Mouse (Mus musculus): ENCODE results near the gene Mmachc.

Gene Mmachc

DNA sequence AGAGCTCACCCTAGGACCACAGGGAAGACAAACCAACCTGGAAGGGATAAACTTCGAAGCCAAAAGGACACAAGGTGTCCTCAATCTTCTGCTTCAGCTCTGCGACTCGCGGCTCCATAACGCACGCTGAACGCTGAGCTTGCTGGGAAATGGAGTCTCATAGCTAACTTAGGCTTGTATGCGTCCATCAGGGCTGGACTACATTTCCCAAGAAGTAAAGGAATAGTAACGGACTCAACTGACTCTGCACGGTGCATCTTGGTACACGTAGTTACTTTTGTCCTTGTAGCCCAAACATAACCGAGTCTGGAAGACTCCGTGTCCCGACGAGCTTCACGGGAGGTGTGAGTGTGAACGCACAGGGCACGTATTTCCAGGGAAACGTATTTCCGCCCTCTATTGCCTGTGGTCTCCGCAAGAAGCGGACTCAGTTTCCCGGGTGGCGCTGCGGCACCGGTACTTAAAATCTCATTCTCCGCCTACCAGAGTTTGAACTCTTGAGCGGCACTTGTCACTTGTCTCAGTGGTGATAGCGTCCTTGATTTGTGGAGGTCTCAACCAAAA, at the start of gene Mmachc, which contains the start of gene Ccdc163:
Mmachc (minus strand) TSS at position 206 of the 564 bp plus-strand sequence.
Ccdc163 (plus strand) TSS at position 309 of the 564 bp plus-strand sequence.
- DNase-seq (ENCODE audit: low spot score in 2 of 2) = peak; percentile 57 to 73

DNA sequence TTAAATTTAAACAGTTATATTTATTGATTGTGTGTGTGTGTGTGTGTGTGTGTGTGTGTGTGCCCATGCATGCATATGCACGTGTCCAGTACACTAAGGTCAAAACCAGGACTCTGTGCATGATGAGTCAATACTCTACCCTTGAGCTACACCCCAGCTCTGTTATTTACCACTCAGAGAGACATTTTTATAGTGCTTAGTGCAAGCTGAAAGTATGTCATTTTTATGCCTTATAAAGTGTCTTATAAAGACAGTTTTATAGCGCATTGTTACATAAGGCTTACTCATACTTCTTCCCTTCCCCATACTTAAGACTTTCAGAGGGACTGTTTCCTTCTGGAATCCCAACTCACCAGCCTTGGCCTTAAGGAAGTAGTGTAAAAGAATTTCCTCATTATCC, 41.5 kb upstream of the Mmachc start:
- DNase-seq (ENCODE audit: low spot score in 2 of 2) = no peak

DNA sequence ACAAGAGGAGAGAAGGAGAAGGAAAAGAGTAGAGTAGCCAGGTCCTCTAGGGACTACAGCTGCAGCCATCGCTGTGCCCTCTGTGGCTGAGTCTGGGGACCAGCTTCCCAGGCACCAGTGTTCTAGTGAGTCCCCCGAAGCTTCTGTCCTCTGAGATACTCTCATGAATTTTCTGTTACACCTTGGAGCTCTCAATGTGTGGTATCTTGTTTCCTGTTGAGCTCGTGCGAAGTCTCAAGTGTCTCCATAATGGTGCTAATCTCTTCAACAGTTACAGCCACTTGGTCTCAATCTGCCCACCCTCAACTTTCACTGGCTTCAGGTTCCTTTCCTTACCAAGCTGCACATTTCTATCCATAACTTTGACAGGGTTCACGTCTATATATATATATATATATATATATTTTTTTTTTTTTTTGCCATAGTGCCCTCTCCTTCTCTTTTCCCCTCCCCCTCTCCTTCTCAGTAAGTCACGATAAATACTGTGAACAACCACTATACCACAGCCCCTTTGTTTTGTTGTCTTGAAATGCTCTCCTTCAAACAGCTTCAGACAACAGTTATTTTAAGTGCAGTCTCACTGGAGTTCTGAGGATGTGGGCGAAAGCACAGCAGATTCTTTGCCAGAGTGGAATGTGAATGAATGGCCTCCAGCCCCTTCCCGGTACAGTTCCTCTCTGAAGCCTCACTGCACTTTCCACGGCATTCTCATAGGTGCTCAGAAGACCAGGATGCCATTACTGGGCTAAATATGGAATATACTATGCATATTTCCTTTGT, 31.0 kb upstream of the Mmachc start:
- DNase-seq (ENCODE audit: low spot score in 2 of 2) = no peak

- DNase-seq (ENCODE audit: low spot score in 2 of 2) = no peak
Measured at GRCm38 (mm10) chr4:116734996-116735395, 26.8 kb upstream of the Mmachc start.

GRCm38 (mm10) chr4:116732355-116732754, 24.1 kb upstream of the Mmachc start:
- no peak for DNase-seq (ENCODE audit: low spot score in 2 of 2)

DNA sequence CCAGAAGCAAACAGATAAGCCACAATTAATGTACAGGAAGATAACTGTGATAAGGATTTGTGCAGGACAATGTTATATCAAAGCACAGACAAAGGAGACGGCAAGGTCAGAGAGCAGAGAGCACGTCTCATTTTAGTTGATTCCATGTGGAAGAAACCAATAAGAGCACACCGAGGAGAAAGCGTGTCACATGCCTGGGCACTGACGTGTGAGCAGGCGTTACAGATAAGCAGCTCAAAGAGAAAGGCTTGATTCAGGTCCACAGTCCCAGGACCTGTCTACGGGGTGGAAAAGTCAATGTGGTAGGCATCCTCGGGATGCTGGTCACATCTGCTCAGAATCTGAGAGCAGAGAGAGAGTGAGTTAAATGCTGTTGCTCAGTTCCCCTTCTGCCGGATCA, 22.9 kb upstream of the Mmachc start:
- DNase-seq (ENCODE audit: low spot score in 2 of 2) = no peak

GRCm38 (mm10) chr4:116729532-116729931, 21.3 kb upstream of the Mmachc start:
- no peak for DNase-seq (ENCODE audit: low spot score in 2 of 2)

GRCm38 (mm10) chr4:116727401-116727800, 19.2 kb upstream of the Mmachc start:
- DNase-seq (ENCODE audit: low spot score in 2 of 2) = no peak

DNA sequence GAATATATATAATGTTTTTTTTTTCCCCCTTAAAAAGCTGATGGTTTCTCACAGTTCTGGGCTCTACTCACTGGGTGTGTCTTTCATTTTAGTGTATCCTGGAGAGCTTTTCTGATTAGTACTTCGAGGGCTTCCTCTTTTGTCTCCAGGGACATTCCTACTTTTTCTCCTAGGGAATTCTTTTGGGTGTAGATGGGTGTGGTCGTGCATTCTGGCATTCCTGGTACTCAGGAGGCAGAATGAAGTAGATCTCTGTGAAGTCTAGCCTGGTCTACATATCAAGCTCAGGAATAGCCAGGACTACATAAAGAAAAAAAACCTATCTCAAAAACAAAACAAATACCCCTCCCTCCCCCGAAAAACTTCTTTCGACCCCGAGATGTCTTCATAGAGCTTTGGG, 17.2 kb upstream of the Mmachc start:
- DNase-seq (ENCODE audit: low spot score in 2 of 2) = no peak

DNA sequence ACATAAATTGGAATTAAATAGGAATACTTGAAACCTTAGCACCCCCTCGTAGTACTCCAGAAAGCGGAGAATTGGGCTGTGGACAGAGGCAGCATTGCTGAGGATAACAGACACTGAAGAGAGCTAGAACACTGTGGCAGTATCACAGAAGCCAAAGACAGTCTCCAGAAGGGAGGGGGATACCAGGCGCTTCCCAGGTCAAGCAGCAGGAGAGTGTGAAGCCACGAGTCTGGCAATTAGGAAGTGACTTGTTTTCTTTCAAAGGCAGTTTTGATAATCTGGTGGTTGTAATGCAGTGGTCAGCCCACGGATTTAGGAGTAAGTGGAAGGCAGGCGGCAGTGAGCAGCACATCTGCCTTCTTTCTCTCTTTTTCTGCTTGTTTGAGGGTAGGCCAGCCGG, 14.0 kb upstream of the Mmachc start:
- no peak for DNase-seq (ENCODE audit: low spot score in 2 of 2)

DNA sequence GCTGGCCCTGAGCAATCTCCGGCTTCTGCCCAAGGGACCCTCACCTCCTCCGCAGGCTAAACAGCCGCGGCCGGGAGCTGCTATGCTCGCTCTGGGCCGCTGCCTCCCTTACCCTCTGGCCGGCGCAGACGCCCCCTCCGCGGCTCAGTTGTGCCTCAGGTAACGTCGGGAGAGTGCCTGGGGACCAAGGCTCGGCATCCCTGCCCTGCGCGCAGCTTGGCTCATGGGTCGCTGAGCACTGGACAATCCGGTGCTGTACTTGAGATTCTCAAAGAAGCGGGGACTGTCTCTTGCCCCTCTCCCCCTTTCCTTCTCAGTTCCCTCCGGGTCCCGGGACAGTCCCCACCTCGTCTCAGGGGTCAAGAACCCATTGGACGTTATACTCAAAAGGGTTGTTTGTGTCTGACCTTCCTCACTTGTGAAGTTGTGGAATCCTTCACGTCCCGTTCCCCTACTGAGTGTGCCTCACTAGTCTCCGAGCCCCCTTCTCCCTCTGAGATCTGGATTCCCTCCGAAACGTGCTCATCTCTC, 13.0 kb upstream of the Mmachc start:
- no peak for DNase-seq (ENCODE audit: low spot score in 2 of 2)

GRCm38 (mm10) chr4:116720343-116721097, 12.3 kb upstream of the Mmachc start, which contains the start of gene Tesk2:
Tesk2 (plus strand) TSS chr4:116720948.
- peak; percentile 71 to 81 for DNase-seq (ENCODE audit: low spot score in 2 of 2)

DNA sequence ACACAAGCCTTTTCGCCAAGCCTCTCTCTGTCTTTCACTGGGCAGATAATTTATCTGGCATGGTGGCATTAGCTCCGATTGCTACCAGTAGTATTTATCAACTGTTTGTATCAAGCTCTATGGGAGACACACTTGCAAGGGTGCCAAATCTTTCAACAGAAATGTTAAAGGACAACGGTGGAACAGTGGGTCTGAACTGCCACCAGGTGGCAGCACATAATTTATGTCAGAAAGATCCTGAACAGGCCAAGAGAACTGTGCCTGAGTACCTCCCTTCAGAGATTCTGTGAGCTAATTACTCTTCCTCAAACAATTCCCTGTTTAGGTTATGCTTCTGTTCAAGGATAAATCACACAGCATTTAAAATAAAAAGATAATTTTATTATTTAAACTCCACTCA, 11.2 kb upstream of the Mmachc start:
- DNase-seq (ENCODE audit: low spot score in 2 of 2) = peak; percentile 15 to 61

DNA sequence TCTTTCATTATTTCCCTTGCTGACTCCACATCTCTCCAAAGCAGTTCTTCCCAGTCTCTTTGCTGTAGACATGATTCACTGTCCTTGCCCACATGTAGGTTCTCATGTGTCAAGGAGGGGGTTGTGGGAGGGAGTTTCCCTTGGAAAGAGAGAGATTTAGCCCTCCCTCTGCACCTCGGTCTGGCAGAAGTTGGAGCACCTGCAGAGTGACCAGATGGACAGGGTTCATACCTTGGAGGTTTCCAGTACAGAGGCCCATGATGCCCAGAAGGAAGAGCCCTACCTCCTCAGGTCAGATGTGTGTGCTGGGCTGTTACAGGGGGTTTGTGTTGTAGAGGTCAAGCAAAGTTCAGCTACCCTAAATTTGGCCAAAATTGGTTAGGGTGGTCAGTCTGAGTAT, 4.3 kb upstream of the Mmachc start:
- no peak for DNase-seq (ENCODE audit: low spot score in 2 of 2)

DNA sequence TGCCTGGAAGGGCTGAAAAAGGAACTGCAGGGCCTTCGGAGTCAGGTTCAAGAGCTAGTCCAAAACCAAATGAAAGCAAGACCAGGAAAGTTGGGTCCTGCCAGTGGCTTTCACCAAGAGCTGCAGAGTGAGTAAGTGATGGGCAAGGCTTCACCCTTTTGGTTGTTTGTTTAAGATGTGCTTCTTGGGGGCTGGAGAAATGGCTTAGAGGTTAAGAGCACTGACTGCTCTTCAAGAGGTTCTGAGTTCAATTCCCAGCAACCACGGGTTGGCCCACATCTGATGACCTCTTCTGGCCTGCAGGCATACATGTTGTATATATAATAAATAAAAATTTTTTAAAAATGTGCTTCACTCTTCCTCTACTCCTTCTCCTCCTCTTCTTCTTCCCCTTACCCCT, 1.9 kb upstream of the Mmachc start:
- no peak for DNase-seq (ENCODE audit: low spot score in 2 of 2)

DNA sequence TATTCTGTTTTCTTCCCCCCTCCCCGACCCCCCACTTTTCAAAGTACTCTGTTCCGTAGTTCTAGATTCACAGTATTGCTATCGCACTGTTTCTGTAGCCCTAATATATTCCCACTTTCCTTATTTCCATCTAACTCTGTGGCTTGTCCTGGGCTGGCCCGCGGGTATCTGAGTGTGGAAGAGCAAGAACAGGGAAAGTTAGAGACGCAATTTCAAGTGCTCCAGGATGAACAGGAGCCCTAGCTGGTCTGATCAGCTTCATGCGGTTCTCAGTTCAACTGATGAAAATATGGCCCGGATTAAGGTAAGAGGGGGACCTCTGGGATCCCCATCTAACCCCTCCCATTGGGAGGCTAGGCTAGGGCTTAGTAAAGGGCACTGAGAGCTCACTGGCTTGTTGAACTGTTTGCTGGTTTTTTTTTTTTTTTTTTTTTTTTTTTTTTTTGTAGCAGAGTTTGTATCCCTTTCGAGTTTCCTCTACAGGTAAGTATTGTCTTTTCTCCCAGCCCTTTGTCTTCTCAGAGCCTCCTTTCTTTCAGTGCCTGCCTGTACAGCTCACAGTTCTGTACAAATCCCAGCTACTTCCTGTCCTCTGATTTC, 685 bp upstream of the Mmachc start:
- DNase-seq (ENCODE audit: low spot score in 2 of 2) = no peak

DNA sequence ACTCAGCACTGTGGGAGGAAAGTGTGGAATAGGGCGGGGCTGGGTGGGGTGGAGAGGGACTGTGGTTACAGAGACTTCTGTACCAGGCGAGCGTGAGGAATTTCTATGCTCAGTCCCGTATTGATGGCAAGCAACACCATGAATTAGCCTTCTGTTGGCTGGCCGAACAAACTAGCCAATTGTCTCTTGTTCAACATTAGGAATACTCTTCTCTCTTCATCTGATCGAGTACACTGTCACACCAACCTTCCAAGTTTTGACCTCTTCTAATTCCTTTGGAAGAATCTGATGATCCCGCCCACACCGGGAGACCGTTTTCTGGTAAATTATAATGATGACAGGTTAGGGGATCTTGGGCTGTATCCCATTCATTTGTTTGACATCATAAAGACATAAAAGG, 540 bp downstream of the Mmachc start:
- no peak for DNase-seq (ENCODE audit: low spot score in 2 of 2)

- DNase-seq (ENCODE audit: low spot score in 2 of 2) = peak; percentile 61 to 81
Measured at GRCm38 (mm10) chr4:116703804-116704203, 4.4 kb downstream of the Mmachc start.

- no peak for DNase-seq (ENCODE audit: low spot score in 2 of 2)
Measured at GRCm38 (mm10) chr4:116700964-116701363, 7.2 kb downstream of the Mmachc start.

DNA sequence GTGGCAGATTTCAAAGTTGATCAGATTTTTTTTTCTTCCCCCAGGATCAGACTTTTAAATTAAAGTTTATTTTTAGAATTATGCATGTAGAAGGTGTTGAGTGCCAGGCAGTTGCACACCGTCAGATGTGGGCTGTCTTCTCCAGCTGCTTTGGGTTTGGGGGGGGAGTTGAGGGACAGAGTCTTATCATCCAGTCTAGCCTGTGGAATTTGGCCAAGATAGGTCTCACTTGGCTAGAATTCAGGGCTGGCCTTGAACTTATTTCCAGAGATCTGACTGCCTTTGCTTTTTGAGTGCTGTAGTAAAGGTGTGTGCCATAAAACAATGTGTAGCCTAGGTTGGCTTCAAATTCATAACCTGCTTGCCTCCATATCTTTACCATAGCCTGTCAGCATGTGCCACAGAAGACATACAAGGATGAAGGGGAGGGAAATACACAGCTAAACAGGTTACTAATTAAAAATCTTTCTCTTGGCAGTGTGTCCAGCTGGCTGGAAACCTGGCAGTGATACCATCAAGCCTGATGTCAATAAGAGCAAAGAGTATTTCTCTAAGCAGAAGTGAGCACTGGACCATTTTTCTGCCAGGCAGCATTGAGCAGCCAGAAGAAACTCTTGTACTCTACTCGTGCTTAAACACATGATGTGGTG, 9.4 kb downstream of the Mmachc start:
- DNase-seq (ENCODE audit: low spot score in 2 of 2) = no peak

GRCm38 (mm10) chr4:116693785-116694184, 14.4 kb downstream of the Mmachc start:
- DNase-seq (ENCODE audit: low spot score in 2 of 2) = no peak
